Comparison of ENCODE assay signal across 8 mouse cellular contexts in the genomic region with DNA sequence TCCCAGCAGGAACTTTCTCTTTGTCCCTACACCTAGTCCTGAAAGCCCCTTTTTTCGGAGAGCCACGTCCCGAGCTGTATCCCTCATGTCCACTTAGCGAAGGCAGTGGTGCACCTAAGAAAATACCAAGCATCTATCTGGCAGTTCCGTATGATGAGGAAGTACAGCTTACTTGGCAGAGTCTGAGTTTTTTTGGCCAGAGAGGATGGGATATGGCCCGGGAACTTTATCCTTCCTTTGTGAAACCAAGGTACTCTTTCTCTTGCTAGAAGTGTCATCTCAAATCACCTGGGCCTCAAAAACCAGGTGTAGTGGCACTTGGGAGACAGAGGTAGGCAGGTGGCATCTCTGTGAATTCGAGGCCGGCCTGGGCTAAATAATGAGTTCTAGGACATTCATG. TPM values are rescaled to one million over a fixed set of nuclear protein-coding genes. Genes with fewer than 3 reads are reported as not detected.
DNase-seq lines count a peak whose midpoint lies in the region; ATAC-seq and TF ChIP-seq lines count a peak whose summit lies in the region.

No protein-coding gene starts in this region.

- no peak for TF ChIP-seq CTCF in kidney, postnatal 0 days (IDR thresholded peaks at IDR 0.05; ENCODE audit: low read depth)

- intact Hi-C loops in left cerebral cortex, postnatal 36 days (cut with DNase I), result loop anchor here (5.0 kb wide), 1 partner anchor 104 kb away; a partner anchor contains a TSS

- peaks cover 31% of the 10 kb centered on the region for H3K79me2 ChIP-seq in myocyte (ENCODE audit: control insufficient read depth, insufficient read depth)

- H3K27me3 ChIP-seq in kidney, postnatal 0 days (ENCODE audit: insufficient read depth, low read length), result no peaks in the 10 kb centered on the region
- no peaks in the 10 kb centered on the region for H3K27me3 ChIP-seq in embryonic facial prominence, embryonic 11.5 days (ENCODE audit: control insufficient read depth, insufficient read depth, low read length)
- H3K27me3 ChIP-seq in intestine, embryonic 15.5 days (replicated peaks), result no peaks in the 10 kb centered on the region
- no peaks in the 10 kb centered on the region for H3K27me3 ChIP-seq in myocyte (ENCODE audit: control insufficient read depth, insufficient read depth, insufficient read length)

- H3ac ChIP-seq in myocyte (ENCODE audit: control insufficient read depth, insufficient read length), result peak overlapping the region; percentile 60

- no peak for ATAC-seq in kidney, postnatal 0 days (replicated peaks; ENCODE audit: low FRiP score, low read depth)
- no peak for ATAC-seq in embryonic facial prominence, embryonic 11.5 days (replicated peaks; ENCODE audit: insufficient number of reproducible peaks, low FRiP score, low TSS enrichment, low read depth)
- no peak for ATAC-seq in intestine, embryonic 15.5 days

- peak overlapping the region; percentile 96 for H3K9ac ChIP-seq in kidney, postnatal 0 days (ENCODE audit: low read depth, low read length)
- H3K9ac ChIP-seq in embryonic facial prominence, embryonic 11.5 days (replicated peaks; ENCODE audit: low read length), result peak overlapping the region; percentile 96
- H3K9ac ChIP-seq in intestine, embryonic 15.5 days, result peak overlapping the region; percentile 48

- peak overlapping the region; percentile 92 for H3K27ac ChIP-seq in kidney, postnatal 0 days
- H3K27ac ChIP-seq in embryonic facial prominence, embryonic 11.5 days (replicated peaks; ENCODE audit: low read depth, low read length), result peak overlapping the region; percentile 8; the same call in 1 of the 2 replicates
- H3K27ac ChIP-seq in intestine, embryonic 15.5 days, result peak overlapping the region; percentile 88

- TF ChIP-seq POLR2A in myocyte (IDR thresholded peaks at IDR 0.05; ENCODE audit: insufficient read length, low read depth), result no peak

- H3K36me3 ChIP-seq in kidney, postnatal 0 days (ENCODE audit: insufficient read depth, low read length), result peaks cover 18% of the 10 kb centered on the region; the same call in 1 of the 2 replicates
- no peaks in the 10 kb centered on the region; the same call in 1 of the 2 replicates for H3K36me3 ChIP-seq in embryonic facial prominence, embryonic 11.5 days (replicated peaks; ENCODE audit: control insufficient read depth, insufficient read depth, low read depth, low read length)
- H3K36me3 ChIP-seq in intestine, embryonic 15.5 days, result 0 out of 2 replicates have a peak, but pooled peaks cover 9% of the 10 kb centered on the region
- peaks cover 20% of the 10 kb centered on the region for H3K36me3 ChIP-seq in myocyte (ENCODE audit: control insufficient read depth, insufficient read depth)

- no peaks in the 10 kb centered on the region for H3K9me3 ChIP-seq in kidney, postnatal 0 days (replicated peaks; ENCODE audit: low read length)
- H3K9me3 ChIP-seq in embryonic facial prominence, embryonic 11.5 days (replicated peaks; ENCODE audit: control insufficient read depth, low read length), result no peaks in the 10 kb centered on the region
- H3K9me3 ChIP-seq in intestine, embryonic 15.5 days, result no peaks in the 10 kb centered on the region

- H3K4me3 ChIP-seq in kidney, postnatal 0 days (replicated peaks; ENCODE audit: low read depth, low read length), result peak overlapping the region; percentile 87
- H3K4me3 ChIP-seq in embryonic facial prominence, embryonic 11.5 days (ENCODE audit: low read depth, low read length), result peak overlapping the region; percentile 99; the same call in 1 of the 2 replicates
- peak overlapping the region; percentile 92 for H3K4me3 ChIP-seq in intestine, embryonic 15.5 days (replicated peaks)
- H3K4me3 ChIP-seq in myocyte, result peak overlapping the region; percentile 83

- WGBS in kidney, postnatal 0 days, result 72% methylated on average over 8 of the region's 8 CpGs
- 72% methylated on average over 8 of the region's 8 CpGs for WGBS in embryonic facial prominence, embryonic 11.5 days
- WGBS in intestine, embryonic 15.5 days, result 79% methylated on average over 8 of the region's 8 CpGs

- peak overlapping the region; percentile 58 for H3K4me2 ChIP-seq in kidney, postnatal 0 days (ENCODE audit: low read length)
- peak overlapping the region; percentile 60; the same call in 1 of the 2 replicates for H3K4me2 ChIP-seq in embryonic facial prominence, embryonic 11.5 days (ENCODE audit: low read depth, low read length)
- peak overlapping the region; percentile 65 for H3K4me2 ChIP-seq in intestine, embryonic 15.5 days (replicated peaks)
- H3K4me2 ChIP-seq in myocyte (ENCODE audit: low read depth), result peak overlapping the region; percentile 76

- no peak for DNase-seq in kidney, postnatal 0 days (ENCODE audit: low spot score)
- DNase-seq in kidney, postnatal 25 days, result no peak
- DNase-seq in embryonic facial prominence, embryonic 11.5 days (ENCODE audit: low spot score), result no peak
- DNase-seq in left cerebral cortex, postnatal 36 days (ENCODE audit: low spot score in 2 of 2), result no peak
- DNase-seq in cerebellum, adult 11 months, result no peak
- DNase-seq in urinary bladder, postnatal 25 days (ENCODE audit: low spot score), result no peak

- H3K4me1 ChIP-seq in kidney, postnatal 0 days (replicated peaks; ENCODE audit: insufficient read depth, low read length), result peaks cover 5% of the 10 kb centered on the region; the same call in 1 of the 2 replicates
- H3K4me1 ChIP-seq in embryonic facial prominence, embryonic 11.5 days (ENCODE audit: control insufficient read depth, insufficient read depth, low read length), result no peaks in the 10 kb centered on the region
- H3K4me1 ChIP-seq in intestine, embryonic 15.5 days (replicated peaks), result peaks cover 25% of the 10 kb centered on the region

TF ChIP-seq in myocyte, 11 proteins besides CTCF, POLR2A, EP300 and RAD21:
- TF ChIP-seq MYOG (IDR thresholded peaks at IDR 0.05; ENCODE audit: control insufficient read depth in 1 of 3, insufficient read depth in 1 of 3, insufficient read length in 2 of 3, low read depth in 2 of 3) (no peak), MAX (IDR thresholded peaks at IDR 0.05; ENCODE audit: low read depth) (no peak), CEBPB (IDR thresholded peaks at IDR 0.05; ENCODE audit: insufficient read depth, poor library complexity, severe bottlenecking) (no peak), USF1 (IDR thresholded peaks at IDR 0.05; ENCODE audit: low read depth) (no peak), MYOD1 (IDR thresholded peaks at IDR 0.05; ENCODE audit: control insufficient read depth in 1 of 3, insufficient read length in 2 of 3, low read depth in 2 of 3) (no peak), POLR2AphosphoS2 (IDR thresholded peaks at IDR 0.05; ENCODE audit: insufficient read length, low read depth) (no peak), TCF3 (IDR thresholded peaks at IDR 0.05; ENCODE audit: insufficient read length, low read depth) (no peak), TCF12 (IDR thresholded peaks at IDR 0.05; ENCODE audit: insufficient read depth, poor library complexity, severe bottlenecking) (no peak), E2F4 (IDR thresholded peaks at IDR 0.05; ENCODE audit: insufficient read depth) (no peak)

RNA-seq across cellular contexts. Expression of a gene that starts 0.5 kb away (rescaled TPM):
- polyA plus RNA-seq in kidney, postnatal 0 days (2015; fragmentation: Nextera tagmentation; extraction: Ambion mirVana), result 51.4 and 53.5 TPM in 2 replicates
- polyA plus RNA-seq in embryonic facial prominence, embryonic 11.5 days (2014; fragmentation: Nextera tagmentation; extraction: Ambion mirVana), result 41.2 and 44.1 TPM in 2 replicates
- 65.0 and 70.3 TPM in 2 replicates for polyA plus RNA-seq in intestine, embryonic 15.5 days (2015; fragmentation: Nextera tagmentation; extraction: Ambion mirVana)
- 181 TPM for polyA plus RNA-seq in myocyte (2012; fragmentation: generic; extraction: Trizol)
- total RNA-seq in left cerebral cortex, postnatal 36 days (2021), result 10 to 100 TPM; 46.2 to 46.4 TPM

RNA-seq across cellular contexts. Expression of a gene that starts 15.5 kb away (rescaled TPM):
- polyA plus RNA-seq in kidney, postnatal 0 days (2015; fragmentation: Nextera tagmentation; extraction: Ambion mirVana), result 13.1 and 15.2 TPM in 2 replicates
- polyA plus RNA-seq in embryonic facial prominence, embryonic 11.5 days (2014; fragmentation: Nextera tagmentation; extraction: Ambion mirVana), result 1.6 TPM in 1 of 2 replicates, not detected in the other
- 4.1 and 5.4 TPM in 2 replicates for polyA plus RNA-seq in intestine, embryonic 15.5 days (2015; fragmentation: Nextera tagmentation; extraction: Ambion mirVana)
- polyA plus RNA-seq in myocyte (2012; fragmentation: generic; extraction: Trizol), result 8.8 TPM
- total RNA-seq in left cerebral cortex, postnatal 36 days (2021), result 10 to 100 TPM in 1 of 2 experiments, 1 to 10 TPM in 1; 9.8 to 18.2 TPM

RNA-seq across cellular contexts. Expression of a gene that starts 15.6 kb away (rescaled TPM):
- polyA plus RNA-seq in kidney, postnatal 0 days (2015; fragmentation: Nextera tagmentation; extraction: Ambion mirVana), result 313 and 335 TPM in 2 replicates
- polyA plus RNA-seq in embryonic facial prominence, embryonic 11.5 days (2014; fragmentation: Nextera tagmentation; extraction: Ambion mirVana), result 382 and 410 TPM in 2 replicates
- 338 and 345 TPM in 2 replicates for polyA plus RNA-seq in intestine, embryonic 15.5 days (2015; fragmentation: Nextera tagmentation; extraction: Ambion mirVana)
- 127 TPM for polyA plus RNA-seq in myocyte (2012; fragmentation: generic; extraction: Trizol)
- 100 to 1,000 TPM; 140 to 168 TPM for total RNA-seq in left cerebral cortex, postnatal 36 days (2021)

RNA-seq across cellular contexts. Expression of a gene that starts 40.0 kb away (rescaled TPM):
- 210 and 216 TPM in 2 replicates for polyA plus RNA-seq in kidney, postnatal 0 days (2015; fragmentation: Nextera tagmentation; extraction: Ambion mirVana)
- polyA plus RNA-seq in embryonic facial prominence, embryonic 11.5 days (2014; fragmentation: Nextera tagmentation; extraction: Ambion mirVana), result 89.2 and 95.6 TPM in 2 replicates
- 146 and 156 TPM in 2 replicates for polyA plus RNA-seq in intestine, embryonic 15.5 days (2015; fragmentation: Nextera tagmentation; extraction: Ambion mirVana)
- polyA plus RNA-seq in myocyte (2012; fragmentation: generic; extraction: Trizol), result 237 TPM
- total RNA-seq in left cerebral cortex, postnatal 36 days (2021), result 10 to 100 TPM; 71.2 to 88.3 TPM

Comparison
In these comparisons a context has a peak if more than half of its experiments do, and no peak if none do; other contexts are left out.
1. H3K27ac ChIP-seq: peak in every context shown above with its lines; median percentile 92 in kidney, postnatal 0 days; 88 in intestine, embryonic 15.5 days; 8 in embryonic facial prominence, embryonic 11.5 days.